Mouse (Mus musculus) heart, postnatal 25 days (tissue): Measurements from ENCODE around the gene Olfm2. TPM values are rescaled to one million over a fixed set of nuclear protein-coding genes. Genes with fewer than 3 reads are reported as not detected.
"Not testable (repeated sequence)": the region's sequence is repeated elsewhere in the genome, so short reads cannot be mapped to it uniquely, and the experiment has no call there.

Source experiments
- DNase-seq: peaks from one replicate; pipeline ENCODE4 v3.0.0; 2022; ENCODE audit warnings: low spot score
- intact Hi-C: fragments of 180-260 bp; cut with DNase I; formaldehyde crosslinking; loops from one replicate; pipeline ENCODE4 v1.15.1; 2025
- total RNA-seq, 2 experiments: library from RNA; stranded (reverse); gene quantifications; 2 replicates each; pipeline ENCODE4 v1.2.3; 2021

Olfm2 gene
- total RNA-seq, 2 experiments from 2014 or later = 0.18 TPM; not detected in 1

DNA sequence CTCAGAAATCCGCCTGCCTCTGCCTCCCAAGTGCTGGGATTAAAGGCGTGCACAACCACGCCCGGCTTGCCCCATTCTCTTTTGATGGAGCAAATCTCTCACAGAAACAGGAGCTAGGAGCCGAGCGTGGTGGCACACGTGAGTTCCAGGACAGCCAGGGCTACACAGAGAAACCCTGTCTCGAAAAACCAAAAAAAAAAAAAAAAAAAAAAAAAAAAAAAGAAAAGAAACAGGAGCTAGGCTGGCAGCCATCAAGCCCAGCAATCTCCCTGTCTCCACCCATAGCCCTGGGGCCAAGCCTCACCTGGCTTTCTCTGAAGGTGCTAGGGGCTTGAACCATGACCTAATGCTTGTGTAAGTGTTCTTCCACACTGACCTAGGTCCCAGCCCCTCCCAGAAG is 110.5 kb downstream of the Olfm2 start:
- DNase-seq, intact Hi-C loops: not testable (repeated sequence)

DNA sequence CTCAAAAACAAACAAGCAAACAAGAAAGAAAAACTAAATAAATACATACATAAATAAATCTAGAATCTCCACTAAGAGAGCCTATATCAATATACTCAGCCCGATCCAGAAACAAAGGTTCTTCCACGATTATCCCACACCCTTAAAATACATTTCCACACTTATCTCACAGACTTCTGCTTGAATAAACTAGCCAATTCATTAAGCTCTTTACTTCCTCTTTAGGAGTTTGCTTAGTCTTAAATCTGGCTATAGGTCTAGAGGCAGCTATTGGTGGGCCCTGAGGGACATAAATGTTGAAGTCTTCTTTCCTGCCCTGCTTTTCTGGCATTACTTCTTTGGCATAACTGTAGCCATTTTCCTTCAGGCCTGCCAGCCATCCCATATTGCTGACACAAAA is 114.8 kb downstream of the Olfm2 start:
- intact Hi-C loops = no loop called here
- no peak for DNase-seq

Other genes with a start within 250 kb of the Olfm2 start
- gene Zfp266, start 224.9 kb downstream of the Olfm2 start, total RNA-seq = 10 to 100 TPM; 22.2 to 29.9 TPM
- 1 to 10 TPM; 5.9 to 6.6 TPM for gene Zfp846, start 165.1 kb downstream of the Olfm2 start, total RNA-seq
- gene Ubl5, start 103.5 kb downstream of the Olfm2 start, total RNA-seq = 100 to 1,000 TPM; 218 to 220 TPM
- 10 to 100 TPM; 10.5 to 11.5 TPM for gene Fbxl12, start 101.6 kb downstream of the Olfm2 start, total RNA-seq
- gene Pin1, start 94.3 kb downstream of the Olfm2 start, total RNA-seq = 10 to 100 TPM; 18.3 to 19.2 TPM
- gene Col5a3, start 68.7 kb upstream of the Olfm2 start, total RNA-seq = 10 to 100 TPM; 26.1 to 30.2 TPM
- gene Rdh8, start 72.2 kb upstream of the Olfm2 start, total RNA-seq = not detected
- gene A230050P20Rik, start 122.3 kb upstream of the Olfm2 start, total RNA-seq = 1 to 10 TPM; 4.0 to 4.2 TPM
- 1 to 10 TPM; 3.2 to 3.3 TPM for gene Angptl6, start 133.4 kb upstream of the Olfm2 start, total RNA-seq
- 1 to 10 TPM; 7.0 to 9.5 TPM for gene Ppan, start 141.8 kb upstream of the Olfm2 start, total RNA-seq
- 100 to 1,000 TPM in 1 of 2 experiments, 10 to 100 TPM in 1; 97.8 to 100 TPM for gene Eif3g, start 152.3 kb upstream of the Olfm2 start, total RNA-seq
- 10 to 100 TPM; 12.4 to 12.7 TPM for gene Dnmt1, start 213.5 kb upstream of the Olfm2 start, total RNA-seq
- 1 to 10 TPM; 4.2 to 6.7 TPM for gene S1pr2, start 230.4 kb upstream of the Olfm2 start, total RNA-seq